Mouse (Mus musculus) stomach, postnatal 0 days (tissue): ENCODE data around the gene Cmah.

ENCODE experiments used
- CTCF ChIP-seq: IDR thresholded peaks from 2 replicates; pipeline ENCODE4 v1.5.1; 2016; ENCODE audit warnings: antibody characterized with exemption, low read depth, mild to moderate bottlenecking, moderate library complexity
- EP300 ChIP-seq: optimal IDR thresholded peaks from 2 replicates; pipeline ENCODE3; 2016; ENCODE audit warnings: antibody characterized with exemption

- TF ChIP-seq EP300 (no peak), CTCF (no peak)
These were observed 117.5 kb downstream of the Cmah start for GRCm38 (mm10) chr13:24444709-24445108.
